Mouse (Mus musculus) ES-E14 (cell line): Measurements from ENCODE around the gene Dclk1. TPM values are rescaled to one million over a fixed set of nuclear protein-coding genes. Genes with fewer than 3 reads are reported as not detected.

Experiments
- DNase-seq: peaks from one replicate; pipeline ENCODE4 v3.0.0-alpha.2; 2013; ENCODE audit warnings: low read depth, low spot score
- H3K27ac ChIP-seq: 2 replicates; pipeline ENCODE4 v1.5.1; 2012; ENCODE audit warnings: low read depth, mild to moderate bottlenecking, low read length, moderate library complexity, mixed read lengths; ENCODE audit not compliant: poor library complexity, insufficient read depth, severe bottlenecking
- H3K36me3 ChIP-seq: 2 replicates; pipeline ENCODE4 v1.6.1; 2012; ENCODE audit warnings: mild to moderate bottlenecking, low read length, moderate library complexity, mixed read lengths; ENCODE audit not compliant: control insufficient read depth, poor library complexity, insufficient read depth, severe bottlenecking
- H3K4me1 ChIP-seq, 2 experiments: fragments of 150-350 bp in 1 of 2; sonication (generic) in 1 of 2; 2 replicates each; pipeline ENCODE4 v1.6.1; 2012; ENCODE audit warnings: low read length in 2 of 2, mild to moderate bottlenecking in 1 of 2, mixed read lengths in 1 of 2; ENCODE audit not compliant: control insufficient read depth in 2 of 2, insufficient read depth in 2 of 2, poor library complexity in 1 of 2
- H3K4me3 ChIP-seq, 2 experiments: fragments of 150-350 bp in 1 of 2; sonication (generic) in 1 of 2; 2 replicates each; pipeline ENCODE4 v1.5.1; 2012; ENCODE audit warnings: low read length in 2 of 2, low read depth in 1 of 2, mild to moderate bottlenecking in 1 of 2, mixed read lengths in 1 of 2; ENCODE audit not compliant: insufficient read depth in 1 of 2, poor library complexity in 1 of 2, severe bottlenecking in 1 of 2
- H3K9ac ChIP-seq: 2 replicates; pipeline ENCODE4 v1.6.1; 2012; ENCODE audit warnings: low read depth, mild to moderate bottlenecking, low read length, mixed read lengths; ENCODE audit not compliant: poor library complexity, insufficient read depth, severe bottlenecking
- H3K9me3 ChIP-seq: fragments of 150-350 bp; sonication (generic); 2 replicates; pipeline ENCODE4 v1.6.1; 2012; ENCODE audit warnings: low read depth, mild to moderate bottlenecking, low read length; ENCODE audit not compliant: control insufficient read depth, insufficient read depth
- CHD2 ChIP-seq: IDR thresholded peaks from 2 replicates; pipeline ENCODE4 v1.6.1; 2014; ENCODE audit warnings: mild to moderate bottlenecking, low read depth, low read length, inconsistent platforms
- HCFC1 ChIP-seq: IDR thresholded peaks from 2 replicates; pipeline ENCODE4 v1.6.1; 2012; ENCODE audit warnings: low read length, inconsistent platforms, borderline replicate concordance; ENCODE audit not compliant: insufficient read depth
- MAFK ChIP-seq: IDR thresholded peaks from 2 replicates; pipeline ENCODE4 v1.6.1; 2014; ENCODE audit warnings: mild to moderate bottlenecking, low read depth, low read length, inconsistent platforms; ENCODE audit not compliant: insufficient read depth
- ZC3H11A ChIP-seq: IDR thresholded peaks from 2 replicates; pipeline ENCODE4 v1.6.1; 2012; ENCODE audit warnings: low read depth, mild to moderate bottlenecking, inconsistent platforms, low read length, borderline replicate concordance
- ZNF384 ChIP-seq: IDR thresholded peaks from 2 replicates; pipeline ENCODE4 v1.6.1; 2012; ENCODE audit warnings: low read depth, low read length, inconsistent platforms
- in situ Hi-C, 2 experiments: fragments of 600-800 bp; cut with MboI; formaldehyde crosslinking; loops; one replicate each; pipeline ENCODE4 v1.15.1; 2025; ENCODE audit warnings: low sequenced_read_pairs in 2 of 2, inconsistent platforms in 1 of 2; ENCODE audit not compliant: unreplicated experiment in 2 of 2
- total RNA-seq: library from RNA; depleted of rRNA; stranded (reverse); fragments of 300-350 nt; gene quantifications from 2 replicates; pipeline ENCODE4 v1.2.3, GENCODE M21; 2012; rRNA removed

The Dclk1 gene
- 0.42 and 1.7 TPM in 2 replicates for total RNA-seq

DNA sequence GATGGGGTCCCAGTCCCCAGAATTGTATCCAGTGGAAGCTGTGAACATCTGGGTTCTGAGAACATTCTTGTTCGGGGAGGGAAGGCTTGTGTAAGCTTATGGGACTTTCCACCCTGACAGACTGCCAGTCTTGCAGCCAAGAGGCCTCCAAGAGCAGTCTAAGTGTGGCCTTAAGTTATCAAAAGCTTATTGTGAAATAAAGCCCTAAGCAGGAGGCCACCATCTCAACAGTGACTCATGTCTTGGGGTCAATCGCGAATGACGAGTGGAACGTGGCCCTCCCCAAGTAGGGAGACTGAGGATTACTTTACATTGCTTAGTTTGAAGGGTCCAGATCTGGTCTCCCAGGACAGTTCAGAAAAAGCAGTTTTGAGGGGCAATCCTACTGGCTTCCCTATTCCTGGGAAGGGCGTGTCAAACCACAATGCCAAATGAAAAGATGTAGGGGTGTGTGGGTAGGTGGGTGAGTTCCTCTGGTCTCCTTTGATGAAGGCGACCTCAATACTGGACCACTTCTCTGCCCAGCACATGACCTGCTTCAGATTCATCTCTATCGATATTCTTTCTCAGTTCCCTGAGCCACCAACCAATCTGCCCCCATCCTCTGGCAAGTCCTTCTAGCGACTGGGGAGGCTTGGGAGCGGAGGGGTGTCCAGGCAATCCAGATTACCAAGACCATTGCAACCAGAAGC lies at the start of gene Dclk1:
Gene Dclk1 (plus strand): TSS at position 635 of the 692 bp plus-strand sequence.
- in situ Hi-C loops = no loop called here
- peaks cover 0 to 2% of the 10 kb centered on the region in 2 experiments; a peak in 2 of 4 replicates for H3K4me1 ChIP-seq
- peak within 1 kb of the TSS; percentile 29; the same call in 1 of the 2 replicates for H3K9ac ChIP-seq
- H3K9me3 ChIP-seq = no peaks in the 10 kb centered on the region
- peak within 1 kb of the TSS; percentile 58 to 71 for H3K4me3 ChIP-seq
- no peak for TF ChIP-seq CHD2
- TF ChIP-seq ZNF384 = no peak
- TF ChIP-seq MAFK = no peak
- no peak for TF ChIP-seq ZC3H11A
- TF ChIP-seq HCFC1 = no peak
- H3K36me3 ChIP-seq = no peaks in the 10 kb centered on the region
- H3K27ac ChIP-seq = no peak within 1 kb of the TSS
- no peak for DNase-seq

- TF ChIP-seq ZC3H11A (no peak), ZNF384 (no peak), HCFC1 (no peak), CHD2 (no peak), MAFK (no peak)
- Histone ChIP-seq H3K9ac (no peak overlapping the region), H3K4me1 (no peaks in the 10 kb centered on the region), H3K36me3 (no peaks in the 10 kb centered on the region; the same call in 1 of the 2 replicates), H3K9me3 (no peaks in the 10 kb centered on the region), H3K27ac (no peak overlapping the region), H3K4me3 (no peak overlapping the region)
- no peak for DNase-seq
- in situ Hi-C loops = no loop called here
Observed at GRCm38 (mm10) chr3:55193351-55193750, 48.8 kb upstream of the Dclk1 start.

DNA sequence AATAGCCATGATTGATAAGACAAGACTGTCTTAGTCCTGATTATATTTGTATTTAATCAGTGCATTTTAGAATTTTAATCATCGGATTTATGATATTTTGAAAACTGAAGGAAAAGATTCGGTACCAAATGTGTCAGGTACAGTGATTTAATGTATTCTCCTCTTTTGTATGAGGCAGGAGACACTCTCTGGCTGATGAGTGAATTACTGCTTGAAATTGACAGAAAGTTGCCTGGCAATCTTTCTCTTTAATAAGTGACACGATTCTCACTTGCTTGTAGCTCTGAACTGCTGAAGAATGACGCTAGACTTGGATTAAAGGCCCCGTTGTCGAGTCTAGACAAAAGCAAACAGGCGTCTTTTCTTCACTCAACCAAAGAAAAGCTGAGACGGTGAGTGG lies 47.4 kb upstream of the Dclk1 start:
- H3K36me3 ChIP-seq = no peaks in the 10 kb centered on the region; the same call in 1 of the 2 replicates
- no peaks in the 10 kb centered on the region for H3K4me1 ChIP-seq
- no peaks in the 10 kb centered on the region for H3K9me3 ChIP-seq
- in situ Hi-C loops = no loop called here
- no peak for DNase-seq
- H3K4me3 ChIP-seq = no peak overlapping the region
- H3K9ac ChIP-seq = no peak overlapping the region
- no peak for TF ChIP-seq HCFC1
- TF ChIP-seq CHD2 = no peak
- no peak for TF ChIP-seq ZNF384
- no peak for TF ChIP-seq MAFK
- no peak for TF ChIP-seq ZC3H11A
- H3K27ac ChIP-seq = no peak overlapping the region

GRCm38 (mm10) chr3:55195581-55196327 lies 46.4 kb upstream of the Dclk1 start:
- DNase-seq = no peak
- H3K27ac ChIP-seq = no peak overlapping the region
- in situ Hi-C loops = no loop called here
- H3K9ac ChIP-seq = no peak overlapping the region
- no peak overlapping the region for H3K4me3 ChIP-seq
- TF ChIP-seq ZC3H11A (no peak), CHD2 (no peak), MAFK (no peak), HCFC1 (no peak), ZNF384 (no peak)
- H3K36me3 ChIP-seq = no peaks in the 10 kb centered on the region; the same call in 1 of the 2 replicates
- H3K4me1 ChIP-seq = no peaks in the 10 kb centered on the region
- H3K9me3 ChIP-seq = no peaks in the 10 kb centered on the region
